Mouse (Mus musculus) layer of hippocampus, adult 9-10 months (tissue): ENCODE measurements around the gene Nfia.

Experiments used
- DNase-seq: peaks from one replicate; pipeline ENCODE4 v3.0.0; 2022; ENCODE audit warnings: low spot score

The Nfia gene

GRCm38 (mm10) chr4:98004108-98004625, 231.6 kb downstream of the Nfia start:
- peak; percentile 54 for DNase-seq

- no peak for DNase-seq
These were observed 232.5 kb downstream of the Nfia start for GRCm38 (mm10) chr4:98004986-98005385.

GRCm38 (mm10) chr4:98008814-98009368, 236.4 kb downstream of the Nfia start:
- no peak for DNase-seq

DNA sequence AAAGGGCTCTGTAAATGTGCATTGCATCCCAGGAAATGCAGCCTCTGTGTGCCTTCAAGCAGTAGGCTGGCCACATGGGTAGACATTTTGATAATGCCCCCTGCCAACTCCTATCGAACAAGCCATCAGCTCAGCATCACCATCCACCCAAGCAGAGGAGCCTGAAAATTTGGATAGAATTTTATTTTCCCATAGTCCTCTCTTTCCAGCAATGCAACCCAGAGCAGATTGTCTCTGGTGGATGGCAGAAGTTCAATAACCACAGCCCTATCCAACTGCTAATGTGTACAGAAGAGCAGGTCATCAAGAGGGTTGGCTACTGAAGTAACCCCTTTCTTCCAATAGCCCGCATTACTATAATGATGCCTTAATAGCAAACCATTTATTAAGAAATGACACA, 237.4 kb downstream of the Nfia start:
- DNase-seq, result no peak

GRCm38 (mm10) chr4:98019811-98020210, 247.3 kb downstream of the Nfia start:
- DNase-seq, result no peak

GRCm38 (mm10) chr4:98020836-98021235, 248.3 kb downstream of the Nfia start:
- no peak for DNase-seq

- DNase-seq, result no peak
These were observed 250.8 kb downstream of the Nfia start for GRCm38 (mm10) chr4:98023245-98023792.

GRCm38 (mm10) chr4:98027412-98027811, 254.9 kb downstream of the Nfia start:
- DNase-seq, result no peak

- no peak for DNase-seq
These were observed 259.3 kb downstream of the Nfia start for GRCm38 (mm10) chr4:98031871-98032270.

DNA sequence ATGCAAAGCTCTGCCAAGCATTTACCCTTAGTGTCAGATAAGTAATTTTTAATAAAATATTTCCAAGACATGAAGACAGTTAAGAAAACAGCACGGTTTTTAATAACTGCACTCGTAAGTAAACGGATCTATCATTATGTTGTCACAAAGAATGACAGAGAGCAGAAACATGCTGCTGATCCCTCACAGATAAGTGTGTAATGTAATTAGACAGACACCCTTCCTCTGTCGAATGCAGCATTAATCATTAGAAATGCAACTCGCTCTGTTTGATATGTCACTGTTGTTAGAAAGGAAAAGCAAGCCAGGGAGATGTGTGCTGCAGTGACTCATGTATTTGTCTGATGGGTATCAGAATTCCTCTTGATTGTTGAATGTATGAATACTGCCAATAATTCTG, 259.8 kb downstream of the Nfia start:
- no peak for DNase-seq

- DNase-seq, result no peak
These were observed 266.6 kb downstream of the Nfia start for GRCm38 (mm10) chr4:98039095-98039494.

- no peak for DNase-seq
These were observed 267.6 kb downstream of the Nfia start for GRCm38 (mm10) chr4:98040179-98040578.

DNA sequence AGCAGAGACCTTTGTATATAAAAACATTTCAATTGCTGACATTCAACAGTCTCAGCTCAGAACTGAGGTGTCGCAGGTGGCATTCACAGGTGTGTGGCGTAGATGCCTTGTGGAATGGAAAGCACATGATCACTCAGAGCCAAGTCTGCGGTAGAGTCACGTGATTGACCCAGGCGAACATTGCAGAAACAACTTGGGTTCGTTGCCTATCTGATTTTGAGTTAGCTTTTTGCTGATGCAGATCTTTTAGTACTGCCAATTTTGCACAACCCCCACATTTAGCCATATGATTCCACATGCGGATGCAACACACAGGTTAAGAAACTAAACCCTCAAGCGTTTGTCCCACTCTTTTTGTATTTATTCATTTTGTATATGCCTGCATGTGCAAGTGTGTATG, 272.1 kb downstream of the Nfia start:
- DNase-seq, result no peak

DNA sequence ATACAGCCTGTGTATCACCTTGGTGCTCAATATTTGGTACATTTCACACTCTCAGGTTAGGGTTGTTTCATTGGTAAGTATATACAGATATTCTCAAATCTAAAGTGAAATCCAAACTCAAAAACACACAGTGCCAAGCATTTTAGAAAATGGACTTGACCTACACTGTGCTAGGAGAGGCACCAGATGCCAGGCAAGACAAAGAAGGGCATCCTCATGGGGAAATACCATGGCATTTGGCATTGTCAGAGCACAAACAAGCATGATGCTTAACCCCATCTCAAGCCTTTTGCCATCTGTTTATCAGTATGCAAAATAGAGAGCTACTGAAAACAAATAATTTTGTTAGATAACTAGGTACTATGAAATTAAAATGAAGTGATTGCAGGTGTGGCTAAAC, 274.8 kb downstream of the Nfia start:
- no peak for DNase-seq

GRCm38 (mm10) chr4:98049584-98049983, 277.1 kb downstream of the Nfia start:
- no peak for DNase-seq

GRCm38 (mm10) chr4:98050003-98050620, 277.6 kb downstream of the Nfia start:
- no peak for DNase-seq

- DNase-seq, result no peak
These were observed 278.2 kb downstream of the Nfia start for GRCm38 (mm10) chr4:98050781-98051180.

GRCm38 (mm10) chr4:98051326-98051725, 278.8 kb downstream of the Nfia start:
- no peak for DNase-seq

GRCm38 (mm10) chr4:98055036-98055435, 282.5 kb downstream of the Nfia start:
- no peak for DNase-seq

GRCm38 (mm10) chr4:98056396-98057020, 284.0 kb downstream of the Nfia start:
- no peak for DNase-seq

- no peak for DNase-seq
These were observed 284.7 kb downstream of the Nfia start for GRCm38 (mm10) chr4:98057246-98057645.

GRCm38 (mm10) chr4:98057721-98058120, 285.2 kb downstream of the Nfia start:
- DNase-seq, result no peak

DNA sequence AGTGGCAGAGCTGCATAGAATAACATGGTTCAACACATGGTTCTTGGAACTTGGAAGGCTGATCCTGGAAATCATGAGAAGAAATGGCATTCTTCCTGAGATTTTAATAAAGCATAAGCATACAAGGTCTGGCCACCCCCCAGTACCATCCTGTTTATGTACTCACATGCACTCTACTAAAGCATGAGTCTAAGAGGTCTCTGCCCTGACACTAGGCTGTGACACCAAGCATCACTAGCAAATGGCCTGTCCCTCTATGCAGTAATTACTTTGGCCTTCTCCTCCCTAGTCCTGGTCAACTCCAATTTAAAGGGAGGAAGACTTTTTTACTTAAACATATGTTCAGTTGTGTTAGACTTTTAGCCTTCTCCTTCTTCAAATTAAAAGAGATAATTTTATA, 285.6 kb downstream of the Nfia start:
- DNase-seq, result no peak
